Mouse (Mus musculus) megakaryocyte progenitor cell, adult 5-6 weeks (primary cell): ENCODE measurements around the gene Gm7271. TPM values are rescaled to one million over a fixed set of nuclear protein-coding genes. Genes with fewer than 3 reads are reported as not detected.
A peak's percentile ranks its signal among the peaks of the same experiment; 100 is the strongest.

Source experiments
- ATAC-seq: replicated peaks from 2 replicates; pipeline ENCODE4 v1.8.0; 2016; ENCODE audit warnings: mild to moderate bottlenecking, moderate TSS enrichment, inconsistent platforms; ENCODE audit not compliant: poor library complexity
- total RNA-seq, 2 experiments: library from RNA; stranded (forward) in 1 of 2; stranded (reverse) in 1 of 2; fragments of 157-497, 149-512 nt in 1 of 2; fragments of 200-1000 nt in 1 of 2; gene quantifications; 2 replicates each; pipeline versions ENCODE4 v1.2.3 to v1.2.4; 2015 to 2017

Gene Gm7271
- total RNA-seq (2015) (not detected in 2 replicates), total RNA-seq (2017) (not detected in 2 replicates)

DNA sequence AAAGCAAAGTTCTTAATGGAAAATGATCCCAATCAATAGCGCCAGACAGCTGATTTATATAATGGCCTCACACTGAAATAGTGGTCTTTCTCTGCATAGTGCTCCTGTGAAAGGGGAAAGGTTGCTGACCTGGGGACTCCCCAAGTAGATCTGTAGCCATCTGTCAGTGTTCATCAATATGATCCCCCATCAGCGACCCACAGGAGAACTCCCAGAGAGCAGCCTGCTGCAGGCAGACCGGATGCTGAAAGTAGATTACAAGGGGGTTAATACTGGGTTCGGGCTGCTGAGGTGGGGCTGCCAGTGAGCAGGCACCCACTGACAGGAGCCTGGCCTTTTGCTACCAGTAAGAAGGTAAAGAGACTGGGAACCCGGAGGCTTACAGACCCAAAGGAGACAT lies at the start of gene Gm7271:
TSS of gene Gm7271 (plus strand) at position 230 of the 400 bp plus-strand sequence.
- no peak for ATAC-seq

DNA sequence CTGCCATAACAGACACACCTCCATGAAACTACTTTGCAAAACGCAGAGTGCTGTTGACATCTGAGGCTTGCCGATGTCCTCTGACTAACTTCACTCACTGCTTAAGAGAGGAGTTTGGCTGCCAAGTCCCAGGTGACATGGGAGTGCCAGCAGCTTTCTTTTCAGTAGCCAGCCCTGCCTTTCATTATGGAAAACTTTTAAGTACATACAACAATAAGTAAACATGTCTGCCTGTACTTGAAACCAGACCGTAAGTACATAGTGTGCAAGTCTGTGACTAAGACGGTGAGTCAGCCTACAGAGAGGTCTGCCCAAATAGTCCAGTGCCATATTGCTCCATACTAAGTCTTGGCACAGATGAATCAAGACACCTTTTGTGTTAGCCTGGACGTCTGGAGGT lies 46.7 kb upstream of the Gm7271 start:
- no peak for ATAC-seq

- ATAC-seq = no peak
These were observed 46.1 kb upstream of the Gm7271 start for GRCm38 (mm10) chr5:76437696-76438095.

DNA sequence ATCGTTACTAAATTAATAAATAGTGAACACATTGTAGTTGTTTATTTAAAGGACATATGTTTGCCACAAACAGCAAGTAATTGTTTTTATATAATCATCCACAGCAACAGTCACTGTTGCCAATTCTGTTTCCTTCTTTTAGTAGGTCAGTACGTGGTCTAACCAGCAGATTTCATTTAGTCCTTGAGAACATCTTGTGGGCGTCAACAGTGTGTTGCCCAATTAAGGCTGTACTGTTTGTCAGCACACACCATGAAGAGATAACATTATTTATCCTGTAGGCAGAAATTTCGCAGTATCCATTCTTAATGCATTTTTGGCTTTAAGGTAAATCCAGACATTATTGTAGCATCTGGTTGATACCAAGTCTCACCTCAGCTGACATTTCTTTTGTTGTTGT lies 42.4 kb upstream of the Gm7271 start:
- no peak for ATAC-seq

- peak; percentile 61 for ATAC-seq
These were observed 8.9 kb upstream of the Gm7271 start for GRCm38 (mm10) chr5:76474931-76475330.

DNA sequence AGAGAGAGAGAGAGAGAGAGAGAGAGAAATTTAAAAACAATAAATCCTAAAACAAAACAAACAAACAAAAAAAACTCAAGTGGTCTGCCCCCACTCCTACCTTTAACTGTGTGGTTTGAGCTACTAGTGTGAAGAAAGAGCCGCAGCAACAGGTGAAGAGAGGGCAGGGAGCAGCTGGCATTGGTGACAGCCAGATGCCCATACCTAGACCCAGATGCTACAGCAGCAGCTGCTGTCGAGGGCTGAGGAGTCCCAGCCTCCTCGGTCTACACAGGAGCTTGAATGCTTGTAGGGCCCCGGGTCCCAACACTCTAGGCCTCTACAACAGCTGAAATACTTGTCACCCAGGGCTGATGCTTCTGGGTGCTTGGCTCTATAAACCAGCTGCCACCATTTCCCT lies 7.0 kb upstream of the Gm7271 start:
- ATAC-seq = no peak

- ATAC-seq = no peak
These were observed 6.1 kb upstream of the Gm7271 start for GRCm38 (mm10) chr5:76477764-76478163.

- ATAC-seq = no peak
These were observed 11.3 kb downstream of the Gm7271 start for GRCm38 (mm10) chr5:76495126-76495525.

- peak; percentile 64 for ATAC-seq
These were observed 38.6 kb downstream of the Gm7271 start for GRCm38 (mm10) chr5:76522446-76522845.

GRCm38 (mm10) chr5:76524623-76525022 lies 40.8 kb downstream of the Gm7271 start:
- 0 out of 2 replicates have a peak, but pooled peaks have one; percentile 12 for ATAC-seq

DNA sequence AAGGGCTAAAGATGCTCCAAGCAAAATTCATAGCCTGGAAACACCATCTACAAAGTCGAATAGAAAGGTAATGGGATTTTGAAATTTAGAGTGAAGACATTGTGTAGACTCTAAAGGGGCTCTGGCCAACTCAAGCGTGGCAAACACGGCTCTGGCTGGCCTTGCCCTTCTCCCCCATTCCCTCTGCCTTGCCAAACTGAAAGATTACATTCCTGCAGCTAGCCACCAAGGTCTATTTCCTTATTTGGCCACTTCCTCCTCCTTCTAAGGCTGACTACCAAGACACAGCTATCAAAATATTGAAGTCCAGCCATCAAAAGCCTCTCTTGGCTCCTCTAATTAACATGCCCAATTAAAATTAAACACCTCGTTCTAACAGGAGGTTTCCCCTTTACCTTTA lies 41.2 kb downstream of the Gm7271 start:
- no peak for ATAC-seq

DNA sequence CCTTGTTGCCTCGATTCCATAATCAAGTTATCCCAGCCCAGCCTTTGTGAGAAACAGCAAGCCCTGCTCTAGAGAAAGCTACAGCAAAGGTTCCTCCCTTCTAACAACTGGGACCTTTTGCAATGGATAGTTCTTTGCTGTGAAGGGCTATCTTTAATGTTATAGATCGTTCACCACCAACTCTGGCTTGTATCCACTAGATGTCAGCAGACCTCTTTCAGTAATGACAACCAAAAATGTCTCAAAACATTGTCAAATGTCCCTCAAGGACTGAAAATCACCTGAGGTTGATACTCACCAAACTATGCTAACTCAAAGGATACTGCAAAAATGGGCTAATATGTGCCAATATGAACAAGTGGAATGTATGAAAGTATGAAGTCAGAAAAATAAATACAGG lies 42.0 kb downstream of the Gm7271 start:
- 0 out of 2 replicates have a peak, but pooled peaks have one; percentile 17 for ATAC-seq

GRCm38 (mm10) chr5:76529040-76529703 lies 45.3 kb downstream of the Gm7271 start, which contains the start of gene Exoc1:
Exoc1 (plus strand) TSS chr5:76529311.
- ATAC-seq = peak; percentile 98

- no peak for ATAC-seq
These were observed 45.8 kb downstream of the Gm7271 start for GRCm38 (mm10) chr5:76529704-76530066.

DNA sequence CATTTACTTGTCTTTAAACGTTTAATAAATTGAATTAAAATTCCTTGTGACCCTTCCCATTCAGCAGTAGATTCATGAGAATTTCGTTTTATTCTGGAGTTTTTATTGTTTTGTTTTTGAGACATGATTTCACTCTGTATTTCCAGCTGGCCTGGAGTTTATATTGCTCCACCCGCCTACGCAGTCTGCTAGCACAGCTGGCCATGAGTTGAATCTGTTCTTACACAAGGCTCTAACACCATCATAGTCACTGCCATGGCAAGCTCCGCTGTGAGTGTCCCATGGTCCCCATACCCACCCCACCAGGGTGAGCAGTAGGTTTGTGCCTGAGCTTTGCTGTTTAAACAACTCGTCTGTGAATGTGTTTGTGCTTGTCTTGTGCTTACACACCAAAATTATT lies 49.3 kb downstream of the Gm7271 start:
- ATAC-seq = no peak

- ATAC-seq = no peak
These were observed 52.4 kb downstream of the Gm7271 start for GRCm38 (mm10) chr5:76536231-76536630.

DNA sequence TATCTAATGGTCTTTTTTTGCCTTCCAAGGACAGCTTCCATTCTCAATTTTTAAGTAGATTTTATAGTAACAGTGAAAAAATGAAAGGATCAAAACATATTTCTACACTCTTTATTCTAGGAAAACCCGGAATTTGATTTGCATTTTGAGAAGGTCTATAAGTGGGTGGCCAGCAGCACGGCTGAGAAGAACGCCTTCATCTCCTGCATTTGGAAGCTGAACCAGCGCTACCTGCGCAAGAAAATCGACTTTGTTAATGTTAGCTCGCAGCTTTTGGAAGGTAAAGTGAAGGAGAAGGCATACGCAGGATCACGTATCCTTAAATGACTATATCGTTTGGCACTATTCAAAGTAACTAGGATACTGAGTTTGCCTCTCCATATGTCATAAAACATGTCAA lies 53.7 kb downstream of the Gm7271 start:
- ATAC-seq = no peak

- no peak for ATAC-seq
These were observed 56.3 kb downstream of the Gm7271 start for GRCm38 (mm10) chr5:76540181-76540580.

- peak; percentile 50; the same call in 1 of the 2 replicates for ATAC-seq
These were observed 57.0 kb downstream of the Gm7271 start for GRCm38 (mm10) chr5:76540842-76541241.

DNA sequence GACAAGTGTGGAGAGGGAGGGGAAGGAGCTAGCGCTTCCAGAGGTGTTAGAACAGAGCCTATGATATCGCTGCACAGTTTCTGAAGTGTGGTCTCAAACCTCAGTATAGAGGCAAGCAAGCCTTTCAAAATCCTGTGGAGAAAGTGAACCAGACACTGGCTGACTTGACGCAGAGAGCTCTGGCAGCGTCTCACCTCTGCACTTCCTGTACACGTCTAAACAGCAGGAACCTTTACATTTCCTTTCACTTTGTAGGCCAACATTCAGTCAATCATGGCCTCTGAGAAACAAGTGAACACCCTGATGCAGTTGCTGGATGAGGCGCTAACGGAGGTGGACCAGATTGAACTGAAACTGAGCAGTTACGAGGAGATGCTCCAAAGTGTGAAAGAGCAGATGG lies 59.4 kb downstream of the Gm7271 start:
- no peak for ATAC-seq

DNA sequence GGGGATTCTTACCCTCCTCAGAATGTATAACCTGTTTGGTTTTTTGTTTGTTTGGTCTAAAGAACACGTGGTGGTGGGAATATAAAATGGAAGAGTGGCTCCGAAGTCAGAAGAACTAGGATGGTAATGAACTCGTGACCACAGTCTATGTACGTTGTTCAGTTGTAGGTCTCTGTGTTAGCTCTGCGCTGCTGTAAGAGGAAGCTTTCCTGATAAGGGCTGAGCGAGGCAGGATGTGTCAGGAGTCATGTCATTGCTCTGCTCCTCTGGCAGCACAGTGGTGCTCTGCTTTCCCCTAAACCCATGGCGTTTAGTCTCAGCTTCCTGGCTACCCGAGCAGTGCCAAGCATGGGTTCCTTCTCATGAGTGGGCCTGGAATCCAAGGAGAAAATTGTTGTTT lies 66.6 kb downstream of the Gm7271 start:
- ATAC-seq = no peak

GRCm38 (mm10) chr5:76565321-76565720 lies 81.5 kb downstream of the Gm7271 start:
- peak; percentile 100 for ATAC-seq
